Mouse (Mus musculus): ENCODE results near the gene Kcnn1. TPM values are rescaled to one million over a fixed set of nuclear protein-coding genes. Genes with fewer than 3 reads are reported as not detected.

Gene Kcnn1
- polyA plus RNA-seq, 1 experiment from 2014 or later = 6.7 TPM

DNA sequence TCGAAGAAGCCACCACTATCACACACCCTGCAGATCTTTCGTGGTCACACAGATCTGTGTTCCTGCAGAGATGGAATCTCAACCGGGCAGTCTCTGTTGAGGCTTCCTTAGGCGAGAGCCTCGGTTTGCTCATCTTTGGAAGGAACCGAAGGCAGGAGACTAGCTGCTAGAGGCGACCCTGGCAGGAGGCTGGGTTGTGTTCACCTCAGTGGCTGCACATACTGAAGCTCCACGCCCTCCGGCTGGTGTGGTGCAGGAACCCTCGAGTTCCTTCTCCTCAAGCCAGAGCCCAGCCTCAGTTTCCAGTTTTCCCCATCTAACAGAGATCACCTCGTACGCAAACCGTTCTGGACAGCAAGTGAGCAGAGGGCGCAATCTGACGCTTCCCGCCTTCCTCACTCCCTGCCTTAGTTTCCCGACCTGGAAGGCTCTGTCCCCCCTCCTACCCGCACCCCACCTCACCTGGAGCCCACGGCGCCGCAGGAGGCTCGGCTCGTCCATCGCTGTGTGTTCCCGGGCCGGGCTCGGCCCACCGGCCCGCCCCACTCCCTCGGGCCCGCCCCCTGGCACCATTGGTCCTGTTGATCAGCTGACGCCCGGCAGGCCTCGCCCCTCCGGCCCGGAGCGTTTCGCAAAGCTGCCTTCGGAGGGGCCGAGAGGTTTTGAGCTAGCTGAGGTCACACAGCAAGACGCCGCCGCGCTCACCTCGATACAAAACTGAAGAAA is 58.4 kb downstream of the Kcnn1 start, which contains the start of gene Mast3:
Gene Mast3, minus strand, starts transcription at position 574 of the 726 bp plus-strand sequence.
- Histone ChIP-seq H3K9ac (peak within 1 kb of the TSS; percentile 47), H3K4me3 (peak within 1 kb of the TSS; percentile 44), H3K4me2 (replicated peaks) (peak within 1 kb of the TSS; percentile 81), H3K27ac (no peak within 1 kb of the TSS), H3K9me3 (no peaks in the 10 kb centered on the region), H3K4me1 (peaks cover 12% of the 10 kb centered on the region), H3K27me3 (peaks cover 53% of the 10 kb centered on the region), H3K36me3 (no peaks in the 10 kb centered on the region)
- 2% methylated on average over 45 of the region's 45 CpGs for WGBS
- peak; percentile 82 for ATAC-seq (ENCODE audit: insufficient number of reproducible peaks, insufficient read depth, low FRiP score, low TSS enrichment)

GRCm38 (mm10) chr8:70803761-70804480 is 59.1 kb downstream of the Kcnn1 start:
- Histone ChIP-seq H3K4me2 (replicated peaks) (peak overlapping the region; percentile 81), H3K4me3 (peak overlapping the region; percentile 44), H3K27ac (no peak overlapping the region), H3K27me3 (peaks cover 61% of the 10 kb centered on the region), H3K9me3 (no peaks in the 10 kb centered on the region), H3K4me1 (peaks cover 12% of the 10 kb centered on the region), H3K9ac (peak overlapping the region; percentile 47; the same call in 1 of the 2 replicates), H3K36me3 (no peaks in the 10 kb centered on the region)
- no peak for ATAC-seq (ENCODE audit: insufficient number of reproducible peaks, insufficient read depth, low FRiP score, low TSS enrichment)
- WGBS = 2% methylated on average over 47 of the region's 47 CpGs

DNA sequence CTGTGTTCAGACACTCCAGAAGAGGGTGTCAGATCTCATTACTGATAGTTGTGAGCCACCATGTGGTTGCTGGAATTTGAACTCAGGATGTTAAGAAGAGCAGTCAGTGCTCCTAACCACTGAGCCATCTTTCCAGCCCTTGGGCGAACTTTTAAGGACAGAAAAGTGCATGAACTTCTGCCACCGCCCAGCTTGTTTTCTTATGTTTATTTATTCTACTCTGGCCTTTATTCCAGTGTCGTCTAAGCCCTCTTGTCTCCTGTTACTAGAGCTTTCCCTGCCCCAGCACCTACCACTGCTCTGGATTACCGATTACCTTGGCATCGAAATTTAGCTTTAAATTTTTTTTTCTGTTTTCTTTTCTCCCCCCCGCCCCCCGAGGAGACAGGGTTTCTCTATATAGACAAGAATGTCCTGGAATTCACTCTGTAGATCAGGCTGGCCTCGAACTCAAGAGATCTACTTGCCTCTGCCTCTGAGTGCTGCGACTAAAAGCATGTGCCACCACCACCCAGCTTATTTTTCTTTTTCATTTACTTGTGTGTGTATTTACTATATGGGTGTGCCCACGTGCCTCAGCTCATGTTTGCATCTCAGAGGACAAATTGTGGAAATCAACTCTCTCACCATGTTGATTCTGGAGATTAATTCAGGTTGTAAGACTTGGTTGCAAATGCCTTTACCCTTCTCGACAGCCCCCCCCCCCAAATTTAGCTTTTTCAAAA is 60.1 kb downstream of the Kcnn1 start:
- 57% methylated on average over 11 of the region's 11 CpGs for WGBS
- no peak overlapping the region for H3K27ac ChIP-seq
- no peak for ATAC-seq (ENCODE audit: insufficient number of reproducible peaks, insufficient read depth, low FRiP score, low TSS enrichment)
- no peak overlapping the region for H3K4me3 ChIP-seq
- no peaks in the 10 kb centered on the region for H3K9me3 ChIP-seq
- no peaks in the 10 kb centered on the region for H3K36me3 ChIP-seq
- peaks cover 12% of the 10 kb centered on the region for H3K4me1 ChIP-seq
- H3K9ac ChIP-seq = no peak overlapping the region
- no peak overlapping the region for H3K4me2 ChIP-seq (replicated peaks)
- H3K27me3 ChIP-seq = peaks cover 70% of the 10 kb centered on the region

GRCm38 (mm10) chr8:70801830-70802229 is 61.2 kb downstream of the Kcnn1 start:
- no peak for ATAC-seq (ENCODE audit: insufficient number of reproducible peaks, insufficient read depth, low FRiP score, low TSS enrichment)
- no peak overlapping the region for H3K9ac ChIP-seq

DNA sequence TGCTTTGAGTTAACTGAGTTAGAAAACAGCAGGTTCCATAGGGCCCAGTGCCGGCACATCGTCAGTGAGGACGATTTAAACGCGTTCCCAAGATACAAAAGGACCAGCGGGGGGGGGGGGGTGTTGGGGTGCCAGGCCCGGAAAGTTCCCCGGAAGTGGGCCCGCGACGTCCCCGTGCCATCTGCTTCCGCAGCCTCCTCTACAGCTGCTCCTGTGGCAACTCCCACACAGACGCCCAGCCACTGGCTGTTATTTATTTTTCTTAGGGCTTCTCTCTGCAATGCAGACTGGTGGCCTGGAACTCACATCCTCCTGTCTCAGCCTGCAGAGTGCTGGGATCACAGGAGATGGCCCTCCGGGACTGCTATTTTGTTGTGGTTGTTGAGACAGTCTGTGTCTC is 61.9 kb downstream of the Kcnn1 start:
- Histone ChIP-seq H3K27me3 (peaks cover 71% of the 10 kb centered on the region), H3K4me1 (peaks cover 19% of the 10 kb centered on the region), H3K4me3 (no peak overlapping the region), H3K36me3 (no peaks in the 10 kb centered on the region), H3K4me2 (replicated peaks) (no peak overlapping the region), H3K27ac (no peak overlapping the region), H3K9ac (no peak overlapping the region), H3K9me3 (no peaks in the 10 kb centered on the region)
- 42% methylated on average over 15 of the region's 15 CpGs for WGBS
- ATAC-seq (ENCODE audit: insufficient number of reproducible peaks, insufficient read depth, low FRiP score, low TSS enrichment) = no peak

More at GRCm38 (mm10) chr8:70801830-70802229, 61.2 kb downstream of the Kcnn1 start:
- peaks cover 15% of the 10 kb centered on the region for H3K4me1 ChIP-seq
- H3K36me3 ChIP-seq = no peaks in the 10 kb centered on the region
- no peak overlapping the region for H3K4me3 ChIP-seq
- no peak overlapping the region for H3K27ac ChIP-seq
- H3K4me2 ChIP-seq (replicated peaks) = no peak overlapping the region
- H3K9me3 ChIP-seq = no peaks in the 10 kb centered on the region
- H3K27me3 ChIP-seq = peaks cover 73% of the 10 kb centered on the region
- WGBS = 79% methylated on average over 1 of the region's 1 CpGs

- Histone ChIP-seq H3K4me3 (no peak overlapping the region), H3K27me3 (peaks cover 76% of the 10 kb centered on the region)
Measured at GRCm38 (mm10) chr8:70800648-70801047, 62.4 kb downstream of the Kcnn1 start.

DNA sequence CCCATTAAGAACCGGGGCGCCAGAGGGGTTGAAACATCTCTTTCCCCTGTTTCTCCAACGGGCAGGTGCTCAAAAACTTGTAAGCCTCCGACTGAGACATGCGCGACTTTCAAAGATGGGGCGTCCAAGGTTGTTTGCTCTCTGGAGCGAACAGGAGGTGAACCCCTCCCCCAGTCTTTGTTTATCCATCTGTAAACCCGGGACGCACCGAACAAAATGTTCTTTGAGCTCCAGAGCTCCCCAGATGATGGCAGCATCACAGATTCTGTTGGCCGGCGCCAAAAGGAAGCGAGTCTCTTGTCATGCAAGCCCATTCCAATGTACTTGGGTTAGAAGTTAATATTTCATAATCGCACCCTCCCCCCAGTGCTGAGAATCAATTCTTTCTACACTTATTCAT is 64.8 kb downstream of the Kcnn1 start:
- Histone ChIP-seq H3K9me3 (no peaks in the 10 kb centered on the region), H3K9ac (no peak overlapping the region), H3K4me1 (peaks cover 8% of the 10 kb centered on the region), H3K27me3 (peaks cover 72% of the 10 kb centered on the region), H3K36me3 (no peaks in the 10 kb centered on the region), H3K4me2 (replicated peaks) (peak overlapping the region; percentile 82), H3K27ac (no peak overlapping the region), H3K4me3 (peak overlapping the region; percentile 52)
- WGBS = 13% methylated on average over 15 of the region's 15 CpGs
- ATAC-seq (ENCODE audit: insufficient number of reproducible peaks, insufficient read depth, low FRiP score, low TSS enrichment) = no peak

More at GRCm38 (mm10) chr8:70800648-70801047, 62.4 kb downstream of the Kcnn1 start:
- ATAC-seq (ENCODE audit: insufficient number of reproducible peaks, insufficient read depth, low FRiP score, low TSS enrichment) = no peak
- H3K36me3 ChIP-seq = no peaks in the 10 kb centered on the region
- H3K4me2 ChIP-seq (replicated peaks) = no peak overlapping the region
- WGBS = 49% methylated on average over 10 of the region's 10 CpGs
- H3K9me3 ChIP-seq = no peaks in the 10 kb centered on the region
- no peak overlapping the region for H3K9ac ChIP-seq
- no peak overlapping the region for H3K27ac ChIP-seq
- H3K4me1 ChIP-seq = peaks cover 19% of the 10 kb centered on the region

GRCm38 (mm10) chr8:70797081-70798070 is 65.7 kb downstream of the Kcnn1 start:
- ATAC-seq (ENCODE audit: insufficient number of reproducible peaks, insufficient read depth, low FRiP score, low TSS enrichment) = peak; percentile 88
- Histone ChIP-seq H3K9me3 (no peaks in the 10 kb centered on the region), H3K36me3 (no peaks in the 10 kb centered on the region), H3K4me2 (replicated peaks) (peak overlapping the region; percentile 82), H3K4me1 (peaks cover 16% of the 10 kb centered on the region), H3K27me3 (peaks cover 64% of the 10 kb centered on the region), H3K27ac (no peak overlapping the region; the same call in 1 of the 2 replicates), H3K4me3 (peak overlapping the region; percentile 52), H3K9ac (peak overlapping the region; percentile 64)
- 1% methylated on average over 51 of the region's 57 CpGs for WGBS

DNA sequence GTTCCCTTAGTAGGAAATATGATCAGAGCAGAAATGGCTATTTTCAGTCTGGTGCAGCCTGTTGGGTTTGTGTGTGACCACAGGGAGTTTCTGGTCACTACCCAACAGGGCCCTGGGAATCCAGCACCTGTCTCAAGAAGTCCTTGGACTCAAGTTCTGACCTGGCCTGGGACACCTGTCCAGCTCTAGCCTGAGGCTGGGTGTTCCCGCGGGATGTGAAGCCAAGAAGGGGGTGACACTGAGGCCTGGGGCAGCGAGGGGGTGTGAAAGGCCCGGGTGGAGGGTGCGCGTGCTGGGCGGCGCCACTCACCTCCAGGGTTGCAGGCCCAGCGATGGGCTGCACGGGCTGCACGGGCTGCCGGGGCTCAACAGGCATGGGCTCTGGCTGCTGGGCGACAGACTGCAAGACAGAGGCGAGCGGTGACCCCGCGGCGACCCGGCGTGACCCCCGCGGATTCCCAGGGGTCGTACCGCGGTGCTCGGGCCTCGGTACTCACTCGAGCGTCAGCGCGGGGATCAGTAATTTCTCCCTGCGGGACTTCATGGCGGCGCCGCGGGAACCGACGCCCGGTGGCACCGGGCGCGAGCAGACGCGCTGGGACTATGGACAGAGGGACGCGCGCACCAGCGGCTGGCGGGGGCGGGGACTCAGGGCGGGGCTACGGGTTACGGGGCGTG is 66.5 kb downstream of the Kcnn1 start:
- Histone ChIP-seq H3K4me2 (replicated peaks) (peak overlapping the region; percentile 82), H3K9me3 (no peaks in the 10 kb centered on the region), H3K4me3 (peak overlapping the region; percentile 52), H3K27ac (peak overlapping the region; percentile 52; the same call in 1 of the 2 replicates), H3K4me1 (peaks cover 21% of the 10 kb centered on the region), H3K36me3 (no peaks in the 10 kb centered on the region), H3K27me3 (peaks cover 56% of the 10 kb centered on the region), H3K9ac (peak overlapping the region; percentile 64)
- 2% methylated on average over 54 of the region's 54 CpGs for WGBS
- ATAC-seq (ENCODE audit: insufficient number of reproducible peaks, insufficient read depth, low FRiP score, low TSS enrichment) = no peak

- no peak overlapping the region for H3K4me3 ChIP-seq
- WGBS = 82% methylated on average over 2 of the region's 2 CpGs
- peaks cover 46% of the 10 kb centered on the region for H3K27me3 ChIP-seq
- no peak overlapping the region for H3K9ac ChIP-seq
- H3K36me3 ChIP-seq = no peaks in the 10 kb centered on the region
- H3K27ac ChIP-seq = no peak overlapping the region
- no peak overlapping the region for H3K4me2 ChIP-seq (replicated peaks)
- ATAC-seq (ENCODE audit: insufficient number of reproducible peaks, insufficient read depth, low FRiP score, low TSS enrichment) = no peak
- peaks cover 33% of the 10 kb centered on the region for H3K4me1 ChIP-seq
- H3K9me3 ChIP-seq = no peaks in the 10 kb centered on the region
Measured at GRCm38 (mm10) chr8:70795370-70795769, 67.7 kb downstream of the Kcnn1 start.
